Mouse (Mus musculus): Measurements from ENCODE around the gene Acly. TPM values are rescaled to one million over a fixed set of nuclear protein-coding genes. Genes with fewer than 3 reads are reported as not detected.

Gene Acly
- polyA plus RNA-seq (2016; fragmentation: Nextera tagmentation; extraction: Ambion mirVana): 186 and 196 TPM in 2 replicates

GRCm38 (mm10) chr11:100527458-100528374 lies at the start of gene Acly:
Gene Acly, minus strand, starts transcription at chr11:100528000.
- Histone ChIP-seq H3K9ac (replicated peaks) (peak within 1 kb of the TSS; percentile 75), H3K4me1 (replicated peaks) (peaks cover 27% of the 10 kb centered on the region), H3K4me3 (replicated peaks) (peak within 1 kb of the TSS; percentile 79), H3K27me3 (no peaks in the 10 kb centered on the region), H3K4me2 (peak within 1 kb of the TSS; percentile 93), H3K36me3 (peaks cover 19% of the 10 kb centered on the region), H3K9me3 (no peaks in the 10 kb centered on the region), H3K27ac (peak within 1 kb of the TSS; percentile 91)
- under 1% methylated on average over 53 of the region's 54 CpGs for WGBS
- peak; percentile 97 for ATAC-seq (ENCODE audit: insufficient number of reproducible peaks, insufficient read depth, low FRiP score, low TSS enrichment, low read depth)

- no peak overlapping the region for H3K4me3 ChIP-seq (replicated peaks)
- peaks cover 14% of the 10 kb centered on the region for H3K27me3 ChIP-seq
- WGBS: 73% methylated on average over 21 of the region's 21 CpGs
- no peak for ATAC-seq (ENCODE audit: insufficient number of reproducible peaks, insufficient read depth, low FRiP score, low TSS enrichment, low read depth)
- no peak overlapping the region for H3K9ac ChIP-seq (replicated peaks)
- H3K4me2 ChIP-seq: 0 out of 2 replicates have a peak overlapping the region, but pooled peaks have one; percentile 69
- peaks cover 13% of the 10 kb centered on the region for H3K4me1 ChIP-seq (replicated peaks)
- no peak overlapping the region for H3K27ac ChIP-seq
- no peaks in the 10 kb centered on the region for H3K9me3 ChIP-seq
- H3K36me3 ChIP-seq: peaks cover 38% of the 10 kb centered on the region
These were observed 48.5 kb upstream of the Acly start for GRCm38 (mm10) chr11:100576256-100576655.

- WGBS: 67% methylated on average over 2 of the region's 2 CpGs
- H3K9ac ChIP-seq (replicated peaks): peak overlapping the region; percentile 67
- H3K4me2 ChIP-seq: peak overlapping the region; percentile 69
- H3K36me3 ChIP-seq: peaks cover 30% of the 10 kb centered on the region
- ATAC-seq (ENCODE audit: insufficient number of reproducible peaks, insufficient read depth, low FRiP score, low TSS enrichment, low read depth): peak; percentile 13; the same call in 1 of the 2 replicates
- no peaks in the 10 kb centered on the region for H3K9me3 ChIP-seq
- peak overlapping the region; percentile 65 for H3K4me3 ChIP-seq (replicated peaks)
- peaks cover 15% of the 10 kb centered on the region for H3K4me1 ChIP-seq (replicated peaks)
- H3K27ac ChIP-seq: 0 out of 2 replicates have a peak overlapping the region, but pooled peaks have one; percentile 68
- H3K27me3 ChIP-seq: peaks cover 21% of the 10 kb centered on the region
These were observed 47.7 kb upstream of the Acly start for GRCm38 (mm10) chr11:100575484-100575855.

- H3K4me2 ChIP-seq: peak within 1 kb of the TSS; percentile 69
- H3K27me3 ChIP-seq: peaks cover 21% of the 10 kb centered on the region
- H3K9ac ChIP-seq (replicated peaks): peak within 1 kb of the TSS; percentile 67
- H3K4me3 ChIP-seq (replicated peaks): peak within 1 kb of the TSS; percentile 65
- WGBS: 2% methylated on average over 47 of the region's 47 CpGs
- H3K36me3 ChIP-seq: peaks cover 24% of the 10 kb centered on the region
- ATAC-seq (ENCODE audit: insufficient number of reproducible peaks, insufficient read depth, low FRiP score, low TSS enrichment, low read depth): peak; percentile 61
- no peaks in the 10 kb centered on the region for H3K9me3 ChIP-seq
- H3K4me1 ChIP-seq (replicated peaks): peaks cover 15% of the 10 kb centered on the region
- H3K27ac ChIP-seq: peak within 1 kb of the TSS; percentile 68
These were observed 47.1 kb upstream of the Acly start, which contains the start of gene Cnp for GRCm38 (mm10) chr11:100574708-100575483. Gene Cnp, plus strand, starts transcription at chr11:100574904.

GRCm38 (mm10) chr11:100574188-100574587 lies 46.4 kb upstream of the Acly start:
- Histone ChIP-seq H3K36me3 (peaks cover 17% of the 10 kb centered on the region), H3K27me3 (peaks cover 21% of the 10 kb centered on the region), H3K9me3 (no peaks in the 10 kb centered on the region), H3K9ac (replicated peaks) (no peak overlapping the region), H3K27ac (no peak overlapping the region), H3K4me1 (replicated peaks) (peaks cover 15% of the 10 kb centered on the region), H3K4me2 (peak overlapping the region; percentile 69), H3K4me3 (replicated peaks) (peak overlapping the region; percentile 65; the same call in 1 of the 2 replicates)
- ATAC-seq (ENCODE audit: insufficient number of reproducible peaks, insufficient read depth, low FRiP score, low TSS enrichment, low read depth): no peak
- 91% methylated on average over 3 of the region's 3 CpGs for WGBS

- no peak overlapping the region for H3K9ac ChIP-seq (replicated peaks)
- no peak for ATAC-seq (ENCODE audit: insufficient number of reproducible peaks, insufficient read depth, low FRiP score, low TSS enrichment, low read depth)
- H3K4me1 ChIP-seq (replicated peaks): peaks cover 11% of the 10 kb centered on the region
- no peaks in the 10 kb centered on the region; the same call in 1 of the 2 replicates for H3K36me3 ChIP-seq
- no peaks in the 10 kb centered on the region for H3K9me3 ChIP-seq
- no peak overlapping the region for H3K27ac ChIP-seq
- peaks cover 18% of the 10 kb centered on the region for H3K27me3 ChIP-seq
- peak overlapping the region; percentile 40 for H3K4me2 ChIP-seq
- H3K4me3 ChIP-seq (replicated peaks): peak overlapping the region; percentile 5; the same call in 1 of the 2 replicates
- WGBS: 9% methylated on average over 16 of the region's 16 CpGs
These were observed 43.4 kb upstream of the Acly start for GRCm38 (mm10) chr11:100571202-100571567.

- Histone ChIP-seq H3K4me2 (peak overlapping the region; percentile 40), H3K27me3 (peaks cover 17% of the 10 kb centered on the region), H3K27ac (no peak overlapping the region), H3K36me3 (no peaks in the 10 kb centered on the region), H3K9me3 (no peaks in the 10 kb centered on the region), H3K4me3 (replicated peaks) (peak overlapping the region; percentile 5; the same call in 1 of the 2 replicates), H3K9ac (replicated peaks) (no peak overlapping the region), H3K4me1 (replicated peaks) (peaks cover 6% of the 10 kb centered on the region; the same call in 1 of the 2 replicates)
- WGBS: 10% methylated on average over 8 of the region's 8 CpGs
- 0 out of 2 replicates have a peak, but pooled peaks have one; percentile 1 for ATAC-seq (ENCODE audit: insufficient number of reproducible peaks, insufficient read depth, low FRiP score, low TSS enrichment, low read depth)
These were observed 42.8 kb upstream of the Acly start for GRCm38 (mm10) chr11:100570430-100571201.

GRCm38 (mm10) chr11:100569789-100570188 lies 42.0 kb upstream of the Acly start:
- H3K4me2 ChIP-seq: no peak overlapping the region
- H3K4me3 ChIP-seq (replicated peaks): no peak overlapping the region
- H3K4me1 ChIP-seq (replicated peaks): 0 out of 2 replicates have a peak, but pooled peaks cover 2% of the 10 kb centered on the region
- ATAC-seq (ENCODE audit: insufficient number of reproducible peaks, insufficient read depth, low FRiP score, low TSS enrichment, low read depth): no peak
- H3K27ac ChIP-seq: no peak overlapping the region
- H3K27me3 ChIP-seq: peaks cover 17% of the 10 kb centered on the region
- H3K36me3 ChIP-seq: no peaks in the 10 kb centered on the region
- H3K9me3 ChIP-seq: no peaks in the 10 kb centered on the region
- no peak overlapping the region for H3K9ac ChIP-seq (replicated peaks)
- WGBS: 61% methylated on average over 9 of the region's 9 CpGs

- Histone ChIP-seq H3K4me1 (replicated peaks) (0 out of 2 replicates have a peak, but pooled peaks cover 2% of the 10 kb centered on the region), H3K36me3 (no peaks in the 10 kb centered on the region), H3K27me3 (peaks cover 17% of the 10 kb centered on the region), H3K9me3 (no peaks in the 10 kb centered on the region), H3K4me3 (replicated peaks) (no peak overlapping the region), H3K27ac (no peak overlapping the region), H3K9ac (replicated peaks) (no peak overlapping the region), H3K4me2 (no peak overlapping the region)
- 85% methylated on average over 8 of the region's 8 CpGs for WGBS
- ATAC-seq (ENCODE audit: insufficient number of reproducible peaks, insufficient read depth, low FRiP score, low TSS enrichment, low read depth): no peak
These were observed 40.9 kb upstream of the Acly start for GRCm38 (mm10) chr11:100568692-100569091.

- Histone ChIP-seq H3K27ac (no peak overlapping the region), H3K9me3 (no peaks in the 10 kb centered on the region), H3K4me3 (replicated peaks) (no peak overlapping the region), H3K4me2 (no peak overlapping the region), H3K27me3 (peaks cover 17% of the 10 kb centered on the region), H3K4me1 (replicated peaks) (0 out of 2 replicates have a peak, but pooled peaks cover 2% of the 10 kb centered on the region), H3K36me3 (no peaks in the 10 kb centered on the region), H3K9ac (replicated peaks) (no peak overlapping the region)
- WGBS: 64% methylated on average over 9 of the region's 9 CpGs
- no peak for ATAC-seq (ENCODE audit: insufficient number of reproducible peaks, insufficient read depth, low FRiP score, low TSS enrichment, low read depth)
These were observed 40.0 kb upstream of the Acly start for GRCm38 (mm10) chr11:100567815-100568245.
